Mouse (Mus musculus) frontal cortex, adult 2 months (tissue): ENCODE measurements at regions not wholly inside any gene's neighbourhood (a gene's known extent, or its start where the extent isn't known, plus 50 kb on each side); places are given as distances from the start of the nearest gene placed in this dataset.
"Not testable (repeated sequence)": the region's sequence is repeated elsewhere in the genome, so short reads cannot be mapped to it uniquely, and the experiment has no call there.

ENCODE experiments used
- DNase-seq, 2 experiments: peaks; one replicate each; pipeline ENCODE4 v3.0.0; 2022; ENCODE audit warnings: low spot score in 1 of 2; ENCODE audit errors: extremely low spot score in 1 of 2

DNA sequence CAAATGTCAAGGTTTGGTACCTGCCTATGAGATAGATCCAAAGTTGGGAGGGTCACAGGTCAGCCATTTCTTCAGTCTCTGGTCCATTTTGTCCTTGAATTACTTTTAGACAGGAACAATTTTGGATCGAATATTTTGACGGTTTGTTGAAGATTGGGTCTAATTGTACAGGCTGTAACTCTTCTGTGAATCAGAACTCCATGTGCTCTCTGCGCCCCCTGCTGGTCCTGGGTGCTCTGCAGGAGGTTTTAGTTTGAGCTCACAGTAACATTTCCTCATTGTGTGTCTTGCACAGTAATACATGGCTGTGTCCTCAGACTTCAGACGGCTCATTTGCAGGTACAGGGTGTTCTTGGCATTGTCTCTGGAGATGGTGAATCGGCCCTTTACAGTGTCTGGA lies 158.1 kb downstream of the Adam6a start:
- not testable (repeated sequence) for DNase-seq

DNA sequence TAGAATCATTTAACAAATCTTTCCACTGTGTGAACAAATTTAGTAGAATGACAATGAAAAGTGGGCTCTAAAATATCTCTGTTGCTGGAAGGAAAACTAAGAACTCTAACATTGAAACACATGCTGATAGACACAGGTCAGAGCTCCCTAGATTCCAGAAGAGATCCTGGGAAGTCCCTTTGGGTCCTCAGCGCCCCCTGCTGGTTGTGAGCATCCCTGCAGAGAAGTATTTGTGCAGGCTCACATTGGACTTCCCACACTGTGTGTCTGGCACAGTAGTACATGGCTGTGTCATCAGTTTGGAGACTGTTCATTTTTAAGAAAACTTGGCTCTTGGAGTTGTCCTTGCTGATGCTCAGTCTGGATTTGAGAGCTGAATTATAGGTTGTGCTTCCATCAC lies 172.7 kb downstream of the Adam6a start:
- DNase-seq = not testable (repeated sequence)

DNA sequence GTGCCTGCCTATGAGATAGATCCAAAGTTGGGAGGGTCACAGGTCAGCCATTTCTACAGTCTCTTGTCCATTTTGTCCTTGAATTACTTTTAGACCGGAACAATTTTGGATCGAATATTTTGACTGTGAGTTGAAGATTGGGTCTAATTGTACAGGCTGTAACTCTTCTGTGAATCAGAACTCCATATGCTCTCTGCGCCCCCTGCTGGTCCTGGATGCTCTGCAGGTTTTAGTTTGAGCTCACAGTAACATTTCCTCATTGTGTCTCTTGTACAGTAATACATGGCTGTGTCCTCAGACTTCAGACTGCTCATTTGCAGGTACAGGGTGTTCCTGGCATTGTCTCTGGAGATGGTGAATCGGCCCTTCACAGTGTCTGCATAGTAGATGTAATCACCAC lies 192.1 kb downstream of the Adam6a start:
- DNase-seq = peak in 1 of 2 experiments; percentile 1

DNA sequence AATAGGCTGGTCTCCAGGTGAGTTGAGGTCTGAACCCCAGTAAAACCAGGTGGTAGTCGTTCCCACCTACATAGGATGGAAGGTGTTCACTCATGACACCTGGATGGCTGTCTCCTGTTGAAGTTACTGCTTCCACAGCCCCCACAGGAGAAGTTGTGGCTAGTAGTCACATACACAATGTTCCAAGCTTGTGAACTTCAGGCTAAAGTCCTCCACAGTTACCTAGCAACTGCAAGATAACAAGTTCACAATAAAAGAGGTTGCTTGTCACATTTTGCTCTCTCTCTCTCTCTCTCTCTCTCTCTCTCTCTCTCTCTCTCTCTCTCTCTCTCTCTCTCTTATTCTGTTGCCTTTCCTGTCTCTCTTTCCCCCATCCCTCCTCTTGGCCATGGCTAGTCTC lies 202.6 kb downstream of the Adam6a start:
- DNase-seq = no peak

DNA sequence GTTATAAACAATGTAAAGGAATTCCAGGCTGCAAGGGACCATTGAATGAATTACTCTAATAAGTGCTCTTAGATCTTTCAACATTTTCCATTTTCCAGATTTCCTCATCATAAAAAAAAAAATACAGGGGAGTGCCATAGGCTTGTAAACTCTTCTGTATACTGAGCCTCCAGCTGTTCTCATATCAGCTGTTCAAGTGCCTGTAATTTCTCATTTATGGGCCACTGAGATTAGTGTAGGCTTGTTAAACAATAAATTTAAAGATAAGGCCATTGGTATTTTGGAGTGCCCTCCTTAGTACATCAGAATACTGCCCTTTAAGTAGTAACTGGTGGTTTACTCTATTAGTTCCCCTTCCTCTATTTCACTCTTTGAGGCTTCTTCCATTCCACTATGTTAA lies 204.3 kb downstream of the Adam6a start:
- no peak for DNase-seq

GRCm38 (mm10) chr12:113769587-113769986 lies 225.9 kb downstream of the Adam6a start:
- DNase-seq = no peak

DNA sequence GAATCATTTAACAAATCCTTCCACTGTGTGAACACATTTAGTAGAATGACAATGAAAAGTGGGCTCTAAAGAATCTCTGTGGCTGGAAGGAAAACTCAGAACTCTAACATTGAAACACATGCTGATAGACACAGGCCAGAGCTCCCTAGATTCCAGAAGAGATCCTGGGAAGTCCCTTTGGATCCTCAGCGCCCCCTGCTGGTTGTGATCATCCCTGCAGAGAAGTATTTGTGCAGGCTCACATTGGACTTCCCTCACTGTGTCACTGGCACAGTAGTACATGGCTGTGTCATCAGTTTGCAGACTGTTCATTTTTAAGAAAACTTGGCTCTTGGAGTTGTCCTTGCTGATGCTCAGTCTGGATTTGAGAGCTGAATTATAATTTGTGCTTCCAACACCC lies 252.2 kb downstream of the Adam6a start:
- not testable (repeated sequence) for DNase-seq

- DNase-seq = no peak
Measured at GRCm38 (mm10) chr12:113826377-113826776, 282.7 kb downstream of the Adam6a start.

- DNase-seq = peak in 1 of 2 experiments; percentile 12
Measured at GRCm38 (mm10) chr12:113858893-113859292, 315.2 kb downstream of the Adam6a start.

- no peak for DNase-seq
Measured at GRCm38 (mm10) chr12:113878826-113879225, 335.1 kb downstream of the Adam6a start.

DNA sequence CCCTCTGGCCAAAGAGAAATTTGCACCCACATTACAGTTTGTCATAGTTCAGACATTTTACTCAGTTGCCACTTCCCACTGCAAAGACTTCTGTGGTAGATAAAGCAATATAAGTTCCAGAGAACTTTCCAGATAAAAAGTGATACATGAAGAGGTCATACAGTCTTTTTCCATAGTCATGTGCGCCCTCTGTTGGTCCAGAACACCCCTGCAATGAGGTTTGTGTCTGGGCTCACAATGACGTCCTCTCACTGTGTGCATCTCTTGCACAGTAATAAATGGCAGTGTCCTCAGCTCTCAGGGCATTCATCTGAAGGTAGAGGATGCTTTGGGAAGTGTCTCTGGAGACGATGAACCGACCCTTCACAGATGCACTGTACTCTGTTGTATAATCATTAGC lies 352.4 kb downstream of the Adam6a start:
- DNase-seq = no peak

DNA sequence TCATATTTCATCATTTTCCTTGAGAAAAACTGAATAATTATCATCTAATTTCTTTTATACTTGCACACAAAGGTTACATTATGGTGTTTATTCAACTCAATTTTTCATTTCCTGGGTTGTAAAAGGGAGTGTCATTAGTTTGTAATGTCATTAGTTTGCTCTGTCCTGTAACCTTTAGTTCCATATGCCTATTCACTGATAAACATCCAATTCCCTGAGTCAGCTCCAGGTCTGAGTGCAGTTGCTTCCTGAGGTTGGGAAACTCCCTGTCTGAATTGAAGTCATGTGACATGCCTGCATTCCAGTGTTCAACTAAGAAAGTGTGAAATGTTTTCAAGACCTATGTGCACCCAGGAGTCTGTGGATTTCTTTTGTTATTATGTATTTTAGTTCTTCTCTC lies 362.8 kb downstream of the Adam6a start:
- no peak for DNase-seq

DNA sequence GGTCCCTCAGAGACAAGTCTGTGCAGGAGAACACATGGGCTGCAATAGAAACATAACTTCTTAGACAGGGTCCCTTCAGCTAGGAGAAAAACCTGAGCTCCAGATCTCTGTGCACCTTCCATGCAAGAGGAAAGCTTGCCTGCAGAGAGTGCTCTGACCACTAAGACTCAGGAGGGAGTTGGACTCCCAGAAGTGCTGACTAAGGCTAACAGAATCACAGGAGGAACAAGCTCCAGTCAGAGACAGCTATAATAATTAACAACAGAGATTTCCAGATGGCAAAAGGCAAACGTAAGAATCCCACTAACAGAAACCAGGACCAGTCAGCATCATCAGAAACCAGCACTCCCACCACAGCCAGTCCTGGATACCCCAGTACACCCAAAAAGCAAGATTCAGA lies 364.0 kb downstream of the Adam6a start:
- no peak for DNase-seq

DNA sequence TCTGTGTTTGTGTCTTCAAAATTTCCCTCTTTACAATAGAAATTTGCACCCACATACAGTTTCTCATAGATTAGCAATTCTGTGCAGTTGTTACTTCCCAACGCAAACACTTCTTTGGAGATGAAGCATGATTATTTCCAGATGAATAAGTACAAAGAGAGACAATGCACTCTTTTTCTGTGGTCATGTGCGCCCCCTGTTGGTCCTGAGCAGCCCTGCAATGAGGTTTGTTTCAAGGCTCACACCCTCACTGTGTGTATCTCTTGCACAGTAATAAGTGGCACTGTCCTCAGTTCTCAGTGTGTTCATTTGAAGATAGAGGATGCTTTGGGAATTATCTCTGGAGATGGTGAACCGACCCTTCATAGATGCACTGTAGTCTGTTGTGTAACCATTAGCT lies 368.1 kb downstream of the Adam6a start:
- DNase-seq = no peak

DNA sequence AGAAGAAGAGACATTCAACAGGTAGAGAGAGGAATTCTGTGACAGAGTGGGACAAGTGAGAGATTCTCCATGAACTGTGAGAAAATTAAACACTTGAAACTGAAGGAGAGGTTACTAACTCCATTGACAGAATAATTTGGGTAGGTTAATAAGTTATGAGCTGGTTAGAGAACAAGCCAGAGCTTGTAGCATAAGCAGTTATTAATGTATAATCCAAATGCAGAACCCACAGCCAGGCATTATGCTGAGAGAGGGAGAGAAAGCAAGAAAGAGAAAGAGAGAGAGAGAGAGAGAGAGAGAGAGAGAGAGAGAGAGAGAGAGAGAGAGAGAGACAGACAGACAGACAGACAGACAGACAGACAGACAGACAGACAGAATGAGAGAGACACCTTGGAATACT lies 397.0 kb downstream of the Adam6a start:
- no peak for DNase-seq

DNA sequence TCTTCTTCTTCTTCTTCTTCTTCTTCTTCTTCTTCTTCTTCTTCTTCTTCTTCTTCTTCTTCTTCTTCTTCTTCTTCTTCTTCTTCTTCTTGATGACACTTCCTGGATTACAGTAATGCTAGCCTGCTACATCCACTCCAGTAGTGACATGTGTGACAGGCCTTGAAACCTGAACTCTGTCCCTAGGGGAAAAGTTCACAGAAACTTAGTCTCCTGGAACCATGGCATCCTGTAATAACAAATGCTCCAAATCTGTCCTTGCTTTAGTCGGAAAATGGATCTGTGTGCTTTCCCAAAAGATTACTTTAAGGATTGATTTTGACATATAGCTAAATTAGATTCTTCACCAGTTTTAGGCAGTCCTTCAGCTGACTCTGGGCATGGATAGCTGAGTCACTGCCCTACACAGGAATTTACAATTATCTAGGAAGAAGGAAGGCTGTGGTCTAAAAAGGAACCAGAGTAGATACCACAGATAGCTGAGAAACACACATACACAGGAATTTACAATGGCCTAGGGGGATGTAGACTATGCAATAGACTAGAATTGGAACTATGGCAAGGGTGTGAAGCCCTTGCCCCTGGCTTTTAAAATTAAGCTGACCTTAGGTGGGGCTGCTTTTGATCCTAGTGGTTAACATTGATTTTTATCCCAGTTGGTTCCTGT lies 400.1 kb downstream of the Adam6a start:
- DNase-seq = not testable (repeated sequence)

DNA sequence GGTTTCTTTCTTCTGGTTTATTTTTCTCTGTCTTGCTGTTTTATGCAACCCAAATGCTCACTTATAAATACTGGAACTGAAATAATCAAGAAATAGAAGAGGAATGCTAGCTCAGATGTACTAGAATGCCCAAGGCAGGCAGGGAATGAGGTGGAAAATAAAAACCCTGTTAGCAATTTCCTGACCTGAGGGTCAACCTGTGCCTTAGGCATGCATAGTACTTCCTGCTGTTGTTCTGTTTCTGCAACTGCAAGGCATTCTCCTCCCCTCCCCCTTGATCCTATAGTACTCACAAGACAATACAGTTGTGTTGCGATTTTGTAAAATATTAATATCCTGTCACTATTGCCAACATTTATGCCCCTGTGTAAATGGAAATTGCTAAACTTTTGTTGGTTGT lies 402.1 kb downstream of the Adam6a start:
- not testable (repeated sequence) for DNase-seq

GRCm38 (mm10) chr12:113948017-113948416 lies 404.3 kb downstream of the Adam6a start:
- DNase-seq = not testable (repeated sequence)

- DNase-seq = no peak
Measured at GRCm38 (mm10) chr12:113974271-113974670, 430.6 kb downstream of the Adam6a start.

GRCm38 (mm10) chr12:113981613-113982012 lies 437.9 kb downstream of the Adam6a start:
- DNase-seq = peak in 1 of 2 experiments; percentile 86

GRCm38 (mm10) chr12:113987233-113987990 lies 443.7 kb downstream of the Adam6a start:
- DNase-seq = no peak

DNA sequence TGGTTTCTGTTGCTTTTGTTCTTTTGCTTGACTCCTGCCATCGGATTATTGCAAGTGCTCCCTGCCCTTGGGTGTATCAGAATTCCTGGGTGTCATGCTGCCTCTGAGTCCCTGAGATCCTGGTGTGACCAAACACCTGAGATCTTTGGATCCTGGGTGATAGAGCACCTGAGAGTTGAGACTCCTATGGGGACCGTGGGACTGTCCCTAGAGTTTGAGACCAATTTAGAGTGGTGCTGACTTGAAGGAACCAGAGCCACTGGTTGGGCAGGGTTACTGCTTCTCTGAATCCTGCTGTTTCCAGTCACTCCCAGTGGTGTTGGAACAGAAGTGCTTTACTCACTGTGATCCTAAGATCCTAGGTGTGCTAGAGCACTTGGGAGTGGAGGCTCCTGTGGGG lies 448.7 kb downstream of the Adam6a start:
- no peak for DNase-seq
